Mouse (Mus musculus) intestine, embryonic 15.5 days (tissue): ENCODE results near the gene Fastk. TPM values are rescaled to one million over a fixed set of nuclear protein-coding genes. Genes with fewer than 3 reads are reported as not detected.

Experiments
- ATAC-seq: fragments of 200-750 bp; cut with Nextera tagmentation; 2 replicates; pipeline ENCODE4 v1.8.0; 2017; ENCODE audit warnings: moderate TSS enrichment, moderate library complexity
- H3K27ac ChIP-seq: fragments of 300-500 bp; sonication (generic); 2 replicates; pipeline ENCODE4 v1.5.1; 2015; ENCODE audit warnings: mild to moderate bottlenecking, inconsistent platforms
- H3K27me3 ChIP-seq: fragments of 300-500 bp; sonication (generic); replicated peaks from 2 replicates; pipeline ENCODE4 v1.6.1; 2015; ENCODE audit warnings: inconsistent platforms
- H3K36me3 ChIP-seq: fragments of 300-500 bp; sonication (generic); 2 replicates; pipeline ENCODE4 v1.6.1; 2015; ENCODE audit warnings: inconsistent platforms
- H3K4me1 ChIP-seq: fragments of 300-500 bp; sonication (generic); replicated peaks from 2 replicates; pipeline ENCODE4 v1.6.1; 2015; ENCODE audit warnings: inconsistent platforms
- H3K4me2 ChIP-seq: fragments of 300-500 bp; sonication (generic); replicated peaks from 2 replicates; pipeline ENCODE4 v1.6.1; 2015; ENCODE audit warnings: mild to moderate bottlenecking, inconsistent platforms
- H3K4me3 ChIP-seq: fragments of 300-500 bp; sonication (generic); replicated peaks from 2 replicates; pipeline ENCODE4 v1.5.1; 2015; ENCODE audit warnings: inconsistent platforms
- H3K9ac ChIP-seq: fragments of 300-500 bp; sonication (generic); 2 replicates; pipeline ENCODE4 v1.6.1; 2015; ENCODE audit warnings: inconsistent platforms
- H3K9me3 ChIP-seq: fragments of 300-500 bp; sonication (generic); 2 replicates; pipeline ENCODE4 v1.6.1; 2016; ENCODE audit warnings: inconsistent platforms
- WGBS: fragments of 180-500 bp; shearing (Covaris S2); methylation state at CpG from one replicate; pipeline ENCODE4 v1.1.7; 2015; 5-methylcytosine and 5-hydroxymethylcytosine counted together
- polyA plus RNA-seq: library from polyadenylated mRNA; unstranded; fragments of >200 nt; fragmentation: Nextera tagmentation; extraction: Ambion mirVana; gene quantifications from 2 replicates; pipeline ENCODE4 v1.2.1, GENCODE M21; 2015

The Fastk gene
- polyA plus RNA-seq: 104 and 110 TPM in 2 replicates

DNA sequence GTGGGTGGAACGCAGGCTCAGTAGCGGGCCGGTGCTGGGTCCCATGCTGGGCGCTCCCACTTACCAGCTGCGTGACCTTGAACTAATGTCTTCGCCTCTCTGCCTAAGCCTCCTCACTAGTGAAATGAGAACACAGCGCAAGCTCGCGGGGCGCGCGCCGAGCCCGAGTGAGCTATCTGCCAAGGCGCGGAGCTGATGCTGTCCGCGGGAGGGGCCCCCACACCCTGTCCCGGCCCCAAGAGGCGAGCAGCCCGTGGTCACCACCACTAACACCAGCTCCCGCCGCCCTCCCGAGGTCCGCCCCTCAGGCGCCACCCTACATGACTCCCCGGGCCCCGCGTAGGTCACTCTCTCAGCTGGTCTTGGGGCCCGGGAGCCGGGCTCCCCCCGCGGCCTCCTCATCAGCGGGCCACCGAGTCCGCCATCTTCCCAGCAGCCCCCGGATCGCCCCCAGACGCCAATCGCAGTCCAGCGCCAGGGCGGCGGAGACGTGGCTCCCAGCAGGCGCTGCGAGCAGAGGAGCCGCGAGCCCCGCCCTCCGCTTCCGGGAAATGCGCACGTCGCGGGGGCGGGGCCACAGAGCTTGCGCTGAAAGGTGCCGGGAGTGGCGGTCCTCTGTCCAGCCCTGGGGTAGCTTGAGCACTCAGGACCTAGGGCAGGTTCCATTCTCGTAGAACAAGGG, at the start of gene Fastk:
Gene Fastk (minus strand): TSS at position 542 of the 682 bp plus-strand sequence.
- Histone ChIP-seq H3K4me1 (peaks cover 31% of the 10 kb centered on the region), H3K36me3 (peaks cover 24% of the 10 kb centered on the region), H3K27ac (peak within 1 kb of the TSS; percentile 92), H3K9ac (peak within 1 kb of the TSS; percentile 97), H3K9me3 (no peaks in the 10 kb centered on the region), H3K27me3 (no peaks in the 10 kb centered on the region), H3K4me3 (peak within 1 kb of the TSS; percentile 96), H3K4me2 (peak within 1 kb of the TSS; percentile 85)
- WGBS: 0% methylated on average over 60 of the region's 60 CpGs
- ATAC-seq: peak; percentile 88

DNA sequence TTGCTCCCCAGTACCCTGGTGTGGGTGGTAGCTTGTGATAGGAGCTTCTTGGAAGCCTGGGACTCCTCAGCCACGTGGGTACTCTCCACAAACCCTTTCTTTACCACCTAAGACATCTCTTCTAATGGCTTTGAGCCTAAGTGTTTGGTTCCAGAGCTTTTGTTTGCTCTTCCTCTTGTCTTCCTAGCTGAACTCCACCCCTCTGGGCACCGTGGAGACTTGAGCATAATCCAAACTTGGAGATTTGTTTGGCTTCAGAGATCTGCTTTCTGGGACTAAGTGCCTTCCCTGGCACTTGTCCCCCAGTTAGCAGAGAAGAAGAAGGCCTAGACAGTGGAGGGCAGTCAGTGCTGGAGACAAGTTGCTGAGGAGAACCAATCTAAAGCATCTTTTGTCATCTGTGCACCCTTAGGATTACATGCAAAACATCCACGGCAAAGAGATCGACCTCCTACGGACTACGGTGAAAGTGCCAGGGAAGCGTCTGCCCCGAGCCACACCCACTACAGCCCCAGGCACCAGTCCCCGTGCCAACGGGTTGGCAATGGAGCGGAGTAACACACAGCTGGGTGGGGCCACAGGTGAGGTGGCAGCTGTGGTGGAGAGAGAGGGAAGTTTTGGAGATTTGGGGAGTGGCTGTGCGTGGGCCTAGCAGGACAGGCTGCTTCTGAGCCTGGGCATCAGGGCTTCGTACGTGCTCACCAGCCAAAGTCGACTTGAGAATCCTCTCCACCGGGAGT, 47.6 kb upstream of the Fastk start:
- Histone ChIP-seq H3K27me3 (no peaks in the 10 kb centered on the region), H3K9me3 (no peaks in the 10 kb centered on the region), H3K27ac (no peak overlapping the region), H3K36me3 (peaks cover 45% of the 10 kb centered on the region), H3K4me1 (no peaks in the 10 kb centered on the region), H3K4me2 (no peak overlapping the region), H3K4me3 (no peak overlapping the region), H3K9ac (no peak overlapping the region)
- no peak for ATAC-seq
- 88% methylated on average over 16 of the region's 16 CpGs for WGBS

DNA sequence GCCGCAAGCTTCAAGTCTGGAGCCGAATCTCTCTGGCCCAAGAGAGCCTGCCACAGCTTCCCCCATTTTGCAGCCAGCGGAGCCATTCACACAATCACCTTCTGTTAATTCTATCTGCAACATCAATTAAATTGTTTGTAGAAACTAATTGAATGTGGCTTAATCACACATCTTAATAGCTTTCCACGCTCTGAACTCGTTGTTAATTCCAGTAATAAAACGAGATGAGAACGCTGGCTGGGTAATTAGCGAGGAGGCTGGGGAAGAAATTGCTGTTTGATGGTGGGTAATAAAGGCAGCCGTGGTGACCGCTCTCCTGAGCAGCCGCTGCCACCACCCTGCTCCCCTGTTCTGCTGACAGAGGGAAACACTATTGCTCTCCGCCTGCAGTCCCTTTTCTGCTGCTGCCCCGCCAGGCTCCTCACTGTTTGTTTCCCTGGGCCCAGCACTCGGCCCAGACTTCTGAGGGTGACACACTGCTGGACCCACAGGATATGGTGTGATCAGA, 45.4 kb upstream of the Fastk start:
- no peak for ATAC-seq
- H3K4me3 ChIP-seq: no peak overlapping the region
- H3K4me2 ChIP-seq: no peak overlapping the region
- H3K4me1 ChIP-seq: no peaks in the 10 kb centered on the region
- peaks cover 58% of the 10 kb centered on the region for H3K36me3 ChIP-seq
- H3K9me3 ChIP-seq: no peaks in the 10 kb centered on the region
- no peak overlapping the region for H3K27ac ChIP-seq
- no peak overlapping the region for H3K9ac ChIP-seq
- H3K27me3 ChIP-seq: no peaks in the 10 kb centered on the region
- 35% methylated on average over 14 of the region's 14 CpGs for WGBS

DNA sequence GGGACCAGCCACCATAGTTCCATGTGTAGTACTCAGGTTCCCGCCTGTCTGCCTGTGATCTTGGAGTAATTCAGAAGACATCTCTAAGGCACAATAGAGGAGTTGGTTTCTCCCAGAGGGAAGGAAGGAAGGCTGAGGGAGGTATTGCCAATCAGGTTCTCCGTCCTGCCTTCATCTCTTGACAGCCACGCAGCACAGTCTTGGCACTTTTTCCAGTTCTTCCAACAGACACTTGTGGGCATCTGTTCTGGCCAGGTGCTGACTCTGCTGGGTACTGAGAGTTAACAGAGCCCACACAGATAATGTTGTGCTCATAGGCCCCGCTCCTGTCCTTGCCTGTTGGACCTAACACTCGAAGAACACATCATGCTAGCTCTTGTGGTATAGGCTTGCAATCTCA, 41.7 kb upstream of the Fastk start:
- Histone ChIP-seq H3K4me3 (no peak overlapping the region), H3K27ac (no peak overlapping the region), H3K9ac (no peak overlapping the region), H3K9me3 (no peaks in the 10 kb centered on the region), H3K4me1 (peaks cover 11% of the 10 kb centered on the region), H3K36me3 (peaks cover 52% of the 10 kb centered on the region), H3K27me3 (no peaks in the 10 kb centered on the region), H3K4me2 (no peak overlapping the region)
- WGBS: 90% methylated on average over 5 of the region's 5 CpGs
- ATAC-seq: no peak

DNA sequence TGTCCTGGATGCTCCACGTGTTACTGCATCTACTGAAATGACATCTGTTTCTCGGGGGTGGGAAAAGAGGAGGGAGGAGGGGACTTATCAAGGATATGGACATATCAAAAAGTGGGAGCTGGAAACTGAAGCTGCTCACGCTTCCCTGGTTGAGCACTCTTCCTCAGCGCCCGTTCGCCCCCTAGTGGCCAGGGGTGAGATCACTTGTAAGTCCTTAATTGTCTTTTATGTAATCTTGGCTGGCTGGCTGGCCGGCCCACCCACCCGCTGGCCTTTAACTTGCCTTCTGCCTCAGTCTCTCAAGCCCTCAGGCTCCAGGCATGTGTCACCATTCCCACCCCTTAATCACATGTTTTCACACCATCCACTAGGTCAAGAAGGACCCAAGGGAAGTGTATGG, 41.0 kb upstream of the Fastk start:
- peaks cover 52% of the 10 kb centered on the region for H3K36me3 ChIP-seq
- peaks cover 16% of the 10 kb centered on the region for H3K4me1 ChIP-seq
- H3K4me2 ChIP-seq: no peak overlapping the region
- H3K9me3 ChIP-seq: no peaks in the 10 kb centered on the region
- H3K9ac ChIP-seq: no peak overlapping the region
- H3K27me3 ChIP-seq: no peaks in the 10 kb centered on the region
- 3% methylated on average over 8 of the region's 8 CpGs for WGBS
- H3K4me3 ChIP-seq: no peak overlapping the region
- no peak for ATAC-seq
- no peak overlapping the region for H3K27ac ChIP-seq

DNA sequence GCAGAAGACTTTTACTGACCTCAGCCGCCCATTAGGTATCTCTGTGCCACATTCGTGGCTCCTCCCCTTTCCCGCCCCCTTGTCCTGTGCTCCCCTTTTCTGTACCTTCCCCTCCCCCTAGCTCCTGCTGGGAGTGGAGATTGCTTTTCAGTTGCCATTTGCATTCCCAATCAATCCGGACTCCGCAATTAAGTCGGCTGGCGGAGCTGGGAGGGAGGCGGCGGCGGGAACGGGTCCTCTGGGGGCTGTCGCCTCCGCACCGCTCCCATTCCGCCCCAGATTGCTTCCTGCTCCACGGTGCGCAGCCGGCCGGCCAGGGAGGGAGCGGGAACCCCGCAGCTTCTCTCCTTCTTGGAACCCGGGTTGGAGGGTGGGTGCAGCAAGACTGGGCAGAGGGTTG, 39.9 kb upstream of the Fastk start:
- Histone ChIP-seq H3K4me3 (no peak overlapping the region), H3K4me2 (no peak overlapping the region)

DNA sequence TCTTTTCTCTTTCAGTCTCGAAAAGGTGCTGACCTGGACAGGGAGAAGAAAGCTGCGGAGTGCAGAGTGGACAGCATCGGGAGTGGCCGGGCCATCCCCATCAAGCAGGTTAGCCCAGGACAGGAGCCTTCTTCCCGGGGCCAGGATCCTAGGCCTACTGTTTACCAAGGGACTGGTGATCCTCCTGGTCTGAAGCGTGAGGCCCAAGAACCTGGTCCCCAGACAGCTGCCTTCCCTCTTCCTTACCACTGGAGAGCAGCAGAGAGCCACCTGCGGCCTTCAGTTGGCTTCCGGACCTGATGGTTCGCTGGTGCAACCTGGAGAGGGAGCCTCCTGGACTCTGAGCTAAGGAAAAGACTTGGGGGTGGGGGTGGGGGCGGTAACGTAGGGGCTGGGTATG, 38.2 kb upstream of the Fastk start:
- Histone ChIP-seq H3K4me3 (no peak overlapping the region), H3K4me2 (peak overlapping the region; percentile 38), H3K9ac (peak overlapping the region; percentile 12; the same call in 1 of the 2 replicates), H3K27ac (peak overlapping the region; percentile 74), H3K9me3 (no peaks in the 10 kb centered on the region), H3K4me1 (peaks cover 16% of the 10 kb centered on the region), H3K36me3 (peaks cover 55% of the 10 kb centered on the region), H3K27me3 (no peaks in the 10 kb centered on the region)
- ATAC-seq: peak; percentile 58
- 15% methylated on average over 11 of the region's 11 CpGs for WGBS

More for the DNA sequence above, 39.9 kb upstream of the Fastk start:
- H3K9ac ChIP-seq: no peak overlapping the region
- no peaks in the 10 kb centered on the region for H3K27me3 ChIP-seq
- H3K9me3 ChIP-seq: no peaks in the 10 kb centered on the region
- no peak overlapping the region for H3K27ac ChIP-seq
- peaks cover 16% of the 10 kb centered on the region for H3K4me1 ChIP-seq
- peaks cover 56% of the 10 kb centered on the region for H3K36me3 ChIP-seq
- 58% methylated on average over 22 of the region's 22 CpGs for WGBS
- no peak for ATAC-seq

DNA sequence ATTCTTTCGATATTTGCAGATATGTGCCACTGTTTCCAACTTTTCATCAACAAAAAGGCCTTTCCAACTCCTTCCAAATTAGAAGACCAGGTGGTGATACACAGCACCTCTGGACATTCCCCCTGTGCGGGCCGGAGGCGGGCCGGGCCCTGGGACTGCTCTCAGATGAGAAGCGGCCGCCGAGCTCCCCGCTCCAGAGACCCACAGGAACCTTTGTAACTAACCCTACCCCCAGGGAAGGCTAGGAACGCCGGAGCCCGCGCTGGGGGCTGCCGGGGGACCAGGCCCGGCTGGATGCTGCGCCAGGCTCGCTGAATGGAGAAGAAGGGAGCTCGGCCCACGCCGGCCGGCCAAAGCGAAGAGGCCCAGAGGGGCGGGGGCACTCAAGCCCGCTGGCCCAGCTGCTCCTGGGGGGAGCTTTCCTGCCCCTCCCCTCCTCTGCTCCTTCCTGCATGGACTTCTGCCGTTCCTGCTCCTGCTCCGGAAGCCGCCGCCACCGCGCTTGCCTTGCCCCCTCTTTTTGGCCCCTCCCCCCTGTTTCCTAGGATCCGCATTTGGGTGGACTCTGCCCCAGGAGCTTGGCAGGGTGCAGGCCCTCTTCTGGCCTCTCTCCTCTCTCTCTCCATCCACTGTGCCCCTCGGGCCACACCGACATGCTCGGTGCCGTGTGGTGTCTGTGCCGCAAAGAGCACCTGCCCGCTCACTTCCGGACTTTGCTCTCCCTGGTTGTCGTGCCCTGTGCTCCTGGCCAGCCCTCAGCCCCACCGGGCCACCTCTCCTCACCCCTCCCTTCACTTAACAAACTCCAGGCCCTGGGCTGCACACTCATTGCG, 37.4 kb upstream of the Fastk start:
- 47% methylated on average over 41 of the region's 41 CpGs for WGBS
- peaks cover 56% of the 10 kb centered on the region for H3K36me3 ChIP-seq
- peak; percentile 74 for ATAC-seq
- peaks cover 16% of the 10 kb centered on the region for H3K4me1 ChIP-seq
- peak overlapping the region; percentile 74 for H3K27ac ChIP-seq
- H3K4me2 ChIP-seq: peak overlapping the region; percentile 38
- H3K27me3 ChIP-seq: no peaks in the 10 kb centered on the region
- H3K9me3 ChIP-seq: no peaks in the 10 kb centered on the region
- 0 out of 2 replicates have a peak overlapping the region, but pooled peaks have one; percentile 3 for H3K4me3 ChIP-seq
- H3K9ac ChIP-seq: 0 out of 2 replicates have a peak overlapping the region, but pooled peaks have one; percentile 12

DNA sequence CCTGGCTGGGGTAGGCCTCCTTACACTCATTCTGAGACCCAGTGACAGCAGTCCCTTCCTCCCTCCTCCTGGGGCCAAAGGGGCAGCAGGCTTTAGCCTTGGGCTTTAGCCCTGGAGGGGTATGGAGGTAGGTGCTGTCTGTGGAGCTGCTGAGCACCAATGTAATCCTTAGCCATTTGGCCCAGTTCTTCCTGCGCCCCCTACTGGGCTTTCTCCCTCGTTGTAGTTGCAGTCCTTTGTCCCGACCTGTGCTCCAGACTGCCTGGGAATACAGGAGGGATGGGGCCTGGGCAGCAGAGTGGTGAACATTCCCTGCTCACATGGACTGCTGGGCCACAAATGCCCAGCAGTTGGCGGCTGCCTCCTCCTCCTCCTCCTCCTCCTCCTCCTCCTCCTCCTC, 36.6 kb upstream of the Fastk start:
- Histone ChIP-seq H3K27ac (no peak overlapping the region), H3K4me1 (peaks cover 16% of the 10 kb centered on the region), H3K36me3 (peaks cover 57% of the 10 kb centered on the region), H3K9ac (no peak overlapping the region), H3K9me3 (no peaks in the 10 kb centered on the region), H3K4me3 (no peak overlapping the region), H3K27me3 (no peaks in the 10 kb centered on the region), H3K4me2 (no peak overlapping the region)
- ATAC-seq: peak; percentile 27
- WGBS: 16% methylated on average over 4 of the region's 4 CpGs

DNA sequence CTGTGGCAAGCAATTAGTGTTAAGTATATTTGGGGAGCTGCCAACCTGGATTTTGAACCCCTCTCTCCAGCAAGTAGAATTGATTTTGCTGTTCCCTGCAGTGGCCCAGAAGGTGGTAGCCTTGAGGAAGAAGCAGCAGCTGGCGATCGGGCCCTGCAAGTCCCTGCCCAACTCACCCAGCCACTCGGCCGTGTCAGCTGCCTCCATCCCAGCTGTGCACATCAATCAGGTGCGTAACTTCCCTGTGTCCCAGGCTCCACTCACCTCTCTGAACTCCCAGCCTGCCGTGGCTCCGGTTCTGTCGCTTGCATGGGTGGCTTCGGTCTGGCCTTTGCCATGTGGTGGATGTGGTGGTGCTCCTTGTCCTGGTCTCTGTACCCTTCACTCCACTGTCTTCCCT, 32.8 kb upstream of the Fastk start:
- H3K4me2 ChIP-seq: no peak overlapping the region
- H3K4me1 ChIP-seq: peaks cover 39% of the 10 kb centered on the region
- 82% methylated on average over 9 of the region's 9 CpGs for WGBS

DNA sequence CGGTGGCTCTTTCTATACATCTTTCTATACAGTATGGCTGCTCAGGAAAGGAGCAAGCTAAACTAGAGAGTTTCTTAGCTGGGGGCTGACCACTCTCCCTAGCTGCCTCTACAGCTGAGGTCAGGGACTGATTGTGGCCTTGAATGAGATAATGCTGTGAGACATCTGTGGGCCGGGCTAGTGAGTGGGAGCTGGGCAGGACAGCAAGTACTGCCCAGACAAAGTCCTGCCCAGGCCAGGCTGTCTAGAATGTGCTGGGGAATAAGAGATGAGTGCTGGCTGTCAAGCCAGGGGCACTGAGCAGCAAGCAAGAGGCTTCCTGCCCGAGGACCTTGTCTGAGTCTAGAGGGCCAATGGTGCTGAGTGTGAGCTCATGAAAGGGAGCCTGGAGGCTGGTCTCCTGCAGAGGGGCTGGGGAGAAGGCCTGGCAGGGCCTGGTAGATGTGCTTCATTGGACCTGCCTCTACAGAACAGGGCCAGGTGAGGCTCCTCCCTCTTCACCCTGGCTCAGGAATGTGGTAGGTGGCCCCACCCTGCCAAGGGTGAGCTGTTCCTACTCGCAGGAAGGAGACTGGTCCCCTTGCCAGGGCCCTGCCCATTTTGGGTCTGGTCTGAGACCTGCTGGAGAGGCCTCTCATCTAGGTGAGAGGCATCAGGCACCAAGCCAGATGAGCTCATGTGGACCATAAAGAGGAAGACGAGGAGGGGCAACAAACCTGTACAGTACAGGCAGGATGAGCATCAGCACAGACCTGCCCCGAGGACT, 30.6 kb upstream of the Fastk start:
- H3K27ac ChIP-seq: no peak overlapping the region
- peak overlapping the region; percentile 71 for H3K4me2 ChIP-seq
- H3K27me3 ChIP-seq: peaks cover 9% of the 10 kb centered on the region; the same call in 1 of the 2 replicates
- H3K9ac ChIP-seq: peak overlapping the region; percentile 42; the same call in 1 of the 2 replicates
- 63% methylated on average over 6 of the region's 6 CpGs for WGBS
- no peaks in the 10 kb centered on the region for H3K9me3 ChIP-seq
- ATAC-seq: peak; percentile 46
- H3K4me1 ChIP-seq: peaks cover 35% of the 10 kb centered on the region
- peaks cover 33% of the 10 kb centered on the region for H3K36me3 ChIP-seq
- H3K4me3 ChIP-seq: peak overlapping the region; percentile 47

More for the DNA sequence above, 32.8 kb upstream of the Fastk start:
- H3K36me3 ChIP-seq: peaks cover 45% of the 10 kb centered on the region
- H3K9me3 ChIP-seq: no peaks in the 10 kb centered on the region
- no peak overlapping the region for H3K4me3 ChIP-seq
- H3K9ac ChIP-seq: no peak overlapping the region
- no peak for ATAC-seq
- peaks cover 9% of the 10 kb centered on the region; the same call in 1 of the 2 replicates for H3K27me3 ChIP-seq
- H3K27ac ChIP-seq: no peak overlapping the region
